Mouse (Mus musculus): ENCODE data around the gene Cybrd1.

Cybrd1 gene

DNA sequence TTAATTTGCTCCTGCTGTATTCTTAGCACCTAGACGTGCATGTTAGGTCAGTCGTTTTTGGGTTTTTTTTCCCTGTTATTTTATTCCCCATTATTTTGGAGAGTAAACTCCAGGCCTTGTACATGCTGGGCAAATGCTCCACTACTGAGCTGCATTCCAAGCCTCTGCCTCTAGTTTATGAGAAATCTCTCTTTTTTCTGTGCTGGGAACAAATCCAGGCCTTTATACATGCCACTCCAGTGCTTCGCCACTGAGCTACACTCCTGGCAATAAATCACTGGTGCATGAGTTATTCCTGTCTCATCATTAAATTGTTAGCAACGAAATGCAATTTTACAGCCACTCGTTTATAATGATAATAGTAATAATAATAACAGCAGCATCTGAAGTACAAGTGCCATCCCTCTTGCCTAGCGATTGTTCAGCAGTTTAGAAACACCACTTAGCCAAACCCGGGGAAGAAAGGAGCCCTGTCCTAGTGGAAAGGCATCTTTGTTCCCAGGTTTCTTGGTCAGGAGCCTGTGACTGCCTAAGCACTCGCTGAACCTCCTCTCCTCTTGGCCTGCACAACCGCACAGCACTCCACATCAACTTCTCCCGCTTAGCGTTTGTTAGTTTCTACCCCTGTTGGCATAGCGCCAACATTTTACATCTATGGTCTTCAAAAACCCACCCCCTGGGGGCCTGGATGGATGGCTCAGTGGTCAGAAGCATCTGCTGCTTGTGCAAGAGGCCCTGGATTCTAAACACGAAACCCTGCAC lies 4.7 kb downstream of the Cybrd1 start:
- no peak for DNase-seq (ENCODE audit: low spot score in 2 of 2)

DNA sequence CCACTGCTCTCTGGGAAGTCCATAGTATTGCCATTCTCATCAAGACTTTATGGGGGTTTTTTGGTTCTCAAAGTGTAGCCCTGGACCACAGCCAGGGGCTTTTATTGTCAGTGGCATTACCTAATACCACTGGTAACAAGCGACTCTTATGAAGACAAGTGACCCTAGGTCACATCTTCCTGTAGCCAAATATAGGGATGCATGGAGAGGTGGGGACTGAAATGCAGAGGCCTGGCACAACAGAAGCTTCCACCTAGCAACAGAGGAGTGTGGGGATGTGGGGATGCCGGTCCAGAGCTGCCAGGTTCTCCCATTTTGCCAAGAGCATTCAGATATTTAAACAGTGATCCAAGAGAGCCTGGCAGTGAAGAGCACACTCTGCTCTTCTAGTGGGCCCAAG lies 5.9 kb downstream of the Cybrd1 start:
- DNase-seq (ENCODE audit: low spot score in 2 of 2), result no peak

DNA sequence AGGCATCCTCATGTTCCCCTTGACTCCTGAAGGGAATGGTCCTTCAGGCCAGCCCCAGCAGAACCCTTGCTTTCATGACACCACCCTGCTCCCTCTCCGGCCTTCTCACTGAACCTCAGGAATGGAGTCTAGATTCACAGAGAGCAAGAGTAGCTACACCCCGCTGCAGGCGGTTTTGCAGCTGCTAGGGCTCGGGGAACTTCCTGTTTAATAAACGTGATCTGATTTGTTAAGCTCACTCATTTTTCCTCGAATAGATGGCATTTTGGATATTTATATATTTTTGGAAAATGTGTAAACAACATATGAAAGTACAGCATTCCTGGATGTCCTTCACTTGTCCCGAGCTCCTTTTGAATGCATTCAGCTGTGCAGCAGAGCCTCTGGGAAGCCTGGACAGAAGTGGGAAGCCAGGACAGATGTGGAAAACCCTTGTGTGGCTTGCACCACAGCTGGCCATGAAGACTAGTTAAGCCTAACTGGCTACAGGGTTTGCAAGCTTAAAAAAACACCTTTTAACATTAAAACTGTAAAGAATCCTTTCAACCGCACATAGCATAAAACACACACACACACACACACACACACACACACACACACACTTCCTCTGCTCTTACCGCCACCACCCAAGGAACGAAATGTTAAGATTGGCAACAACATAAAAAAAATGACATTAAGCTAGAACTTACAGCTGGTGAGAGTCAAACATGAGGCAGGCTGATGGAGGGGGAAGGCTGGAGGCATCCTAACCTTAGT lies 10.2 kb downstream of the Cybrd1 start:
- DNase-seq (ENCODE audit: low spot score in 2 of 2), result no peak

DNA sequence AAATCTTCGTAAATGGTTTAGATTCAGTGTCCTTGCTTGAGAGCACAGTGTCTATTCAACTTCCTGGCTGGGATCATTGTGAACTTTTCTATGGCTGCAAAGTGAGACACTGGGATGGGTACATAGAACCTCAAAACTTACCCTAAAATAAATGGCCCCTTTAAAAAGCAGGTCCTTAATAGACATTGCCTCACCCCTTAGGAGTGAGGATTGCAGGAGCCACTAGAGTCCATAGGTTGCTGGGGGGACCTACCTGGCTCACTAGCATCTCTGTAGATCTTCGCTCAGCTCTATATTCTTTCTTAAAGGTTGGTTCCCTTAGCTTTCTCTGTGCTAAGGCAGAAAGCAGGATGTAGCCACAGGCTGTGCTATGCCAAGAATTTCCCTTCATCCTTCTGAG lies 12.6 kb downstream of the Cybrd1 start:
- DNase-seq (ENCODE audit: low spot score in 2 of 2), result no peak

- DNase-seq (ENCODE audit: low spot score in 2 of 2), result no peak
These were observed 14.3 kb downstream of the Cybrd1 start for GRCm38 (mm10) chr2:71131866-71132496.

- peak in 1 of 2 experiments; percentile 52 for DNase-seq (ENCODE audit: low spot score in 2 of 2)
These were observed 16.4 kb downstream of the Cybrd1 start for GRCm38 (mm10) chr2:71134041-71134505.

- DNase-seq (ENCODE audit: low spot score in 2 of 2), result no peak
These were observed 17.1 kb downstream of the Cybrd1 start for GRCm38 (mm10) chr2:71134836-71135235.

DNA sequence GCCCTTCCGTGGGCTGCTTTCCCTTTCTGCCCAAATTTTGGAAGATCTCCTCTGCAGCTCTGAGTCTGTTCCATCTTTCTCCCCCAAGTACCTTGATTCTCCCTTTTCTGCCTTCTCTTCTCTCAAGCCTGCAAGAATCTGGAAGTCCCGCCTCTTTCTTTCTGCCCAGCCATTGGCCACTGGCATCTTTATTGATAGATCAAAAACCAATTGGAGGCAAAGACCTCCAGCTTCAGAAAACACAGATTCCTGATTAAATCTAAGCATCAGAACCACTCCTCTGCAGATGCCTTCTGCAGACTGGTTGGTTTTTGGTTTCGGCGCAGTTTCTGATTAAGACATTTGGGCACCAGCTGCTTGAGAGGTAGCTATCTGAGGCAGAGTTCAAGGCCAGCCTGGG lies 22.9 kb downstream of the Cybrd1 start:
- no peak for DNase-seq (ENCODE audit: low spot score in 2 of 2)

GRCm38 (mm10) chr2:71142410-71142809 lies 24.7 kb downstream of the Cybrd1 start:
- DNase-seq (ENCODE audit: low spot score in 2 of 2), result no peak

DNA sequence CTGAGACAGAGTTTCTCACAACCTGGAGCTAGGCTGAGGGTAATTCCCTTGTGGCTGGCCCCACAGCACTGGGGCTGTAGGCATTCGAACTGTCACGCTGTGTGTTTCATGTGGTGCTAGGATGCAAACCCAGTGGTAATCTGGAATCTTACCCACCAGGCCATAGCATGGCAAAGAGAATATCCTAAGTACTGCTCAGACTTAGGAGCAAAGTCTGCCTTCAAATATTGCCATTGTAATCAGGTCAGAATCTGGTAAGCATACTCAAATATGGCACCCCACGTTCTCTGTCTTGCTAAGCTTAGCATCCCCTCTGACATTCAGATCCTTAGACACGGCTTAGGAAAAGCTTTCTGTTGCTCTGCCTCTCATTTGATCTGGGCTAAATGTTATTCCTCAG lies 28.1 kb downstream of the Cybrd1 start:
- no peak for DNase-seq (ENCODE audit: low spot score in 2 of 2)

- peak in 1 of 2 experiments; percentile 17 for DNase-seq (ENCODE audit: low spot score in 2 of 2)
These were observed 28.5 kb downstream of the Cybrd1 start for GRCm38 (mm10) chr2:71146266-71146665.

GRCm38 (mm10) chr2:71147816-71148215 lies 30.1 kb downstream of the Cybrd1 start:
- no peak for DNase-seq (ENCODE audit: low spot score in 2 of 2)

DNA sequence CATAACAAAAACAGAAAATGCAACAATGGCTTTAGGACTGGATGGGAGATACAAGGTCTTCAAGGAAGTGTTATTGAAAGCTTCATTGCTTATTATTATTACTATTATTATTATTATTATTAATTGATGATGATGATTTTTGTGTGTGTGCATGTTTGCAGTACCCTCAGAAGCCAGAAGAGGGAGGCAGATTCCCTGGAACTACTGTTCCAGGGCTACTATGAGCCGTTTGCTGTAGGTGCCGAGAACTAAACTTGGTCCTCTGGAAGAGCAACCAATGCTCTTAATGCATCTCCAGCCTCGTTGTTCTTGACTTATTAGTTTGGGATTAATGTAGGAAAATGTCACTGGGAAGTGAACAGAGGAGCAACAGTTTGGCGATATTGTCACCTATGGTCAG lies 34.4 kb downstream of the Cybrd1 start:
- DNase-seq (ENCODE audit: low spot score in 2 of 2), result no peak

DNA sequence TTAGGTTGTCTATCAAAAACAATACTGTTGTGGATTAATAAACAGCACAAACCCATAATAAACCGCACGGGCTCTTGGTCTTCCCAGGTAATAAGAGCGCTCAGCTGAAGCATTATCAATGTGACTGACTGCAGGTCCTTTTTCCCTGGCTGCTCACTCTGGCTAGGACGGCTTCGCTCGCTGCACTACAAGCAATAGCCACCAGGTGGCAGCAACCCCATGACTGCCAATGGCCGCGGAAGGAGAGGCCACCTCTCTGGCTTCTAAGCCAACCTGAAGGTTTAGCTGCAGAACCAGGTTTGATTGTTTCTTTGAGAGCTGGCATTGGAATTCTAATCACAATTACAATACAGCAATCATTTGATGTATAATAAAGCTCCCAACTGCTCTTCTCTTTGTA lies 37.8 kb downstream of the Cybrd1 start:
- peak; percentile 53 to 73 for DNase-seq (ENCODE audit: low spot score in 2 of 2)

DNA sequence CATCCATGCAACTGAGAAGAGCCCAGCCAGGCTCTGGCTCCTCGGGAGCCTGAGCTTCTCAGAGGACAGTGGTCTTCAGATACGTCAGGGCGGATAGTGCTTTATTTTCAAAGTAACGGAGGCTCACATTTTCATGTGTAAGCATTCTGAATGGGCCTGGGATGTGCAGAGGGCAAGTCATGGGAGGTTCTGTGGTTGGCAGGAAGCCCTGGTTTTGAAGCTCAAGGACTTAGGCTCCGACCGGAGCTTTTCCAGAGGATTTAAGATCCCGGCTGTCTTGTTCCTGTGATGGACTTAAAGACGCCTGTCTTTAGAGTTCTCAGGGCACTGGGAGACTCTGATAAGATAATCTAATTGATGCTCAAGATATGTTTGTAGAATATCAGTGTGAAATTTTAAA lies 38.7 kb downstream of the Cybrd1 start:
- no peak for DNase-seq (ENCODE audit: low spot score in 2 of 2)

- DNase-seq (ENCODE audit: low spot score in 2 of 2), result no peak
These were observed 40.2 kb downstream of the Cybrd1 start for GRCm38 (mm10) chr2:71157881-71158280.

- no peak for DNase-seq (ENCODE audit: low spot score in 2 of 2)
These were observed 42.0 kb downstream of the Cybrd1 start for GRCm38 (mm10) chr2:71159576-71160306.

DNA sequence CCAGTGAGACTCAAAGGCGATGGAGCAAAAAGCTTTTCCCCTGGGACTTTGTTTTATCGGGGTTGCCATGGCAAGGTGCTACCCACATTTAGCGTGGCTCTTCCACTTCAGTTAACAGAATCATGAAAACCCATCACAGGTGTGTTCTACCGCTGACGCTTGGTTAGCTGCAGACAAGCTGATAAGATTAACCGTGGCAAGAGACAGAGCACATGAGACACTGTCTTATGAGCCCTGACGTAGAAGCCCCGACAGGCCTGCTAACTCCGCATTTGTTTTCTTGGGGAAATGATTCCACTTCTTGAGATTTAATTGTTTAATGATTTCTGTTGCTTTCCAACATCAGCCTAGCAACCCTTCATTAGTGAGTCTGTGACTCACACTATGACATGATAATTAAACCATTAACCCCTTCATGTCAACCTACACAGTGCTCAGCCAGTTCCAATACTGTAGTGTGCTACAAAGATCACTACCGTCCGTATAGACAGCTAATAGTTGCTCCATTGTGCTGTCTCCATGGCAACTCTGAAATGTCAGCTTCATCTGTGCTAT lies 42.7 kb downstream of the Cybrd1 start:
- DNase-seq (ENCODE audit: low spot score in 2 of 2), result no peak

DNA sequence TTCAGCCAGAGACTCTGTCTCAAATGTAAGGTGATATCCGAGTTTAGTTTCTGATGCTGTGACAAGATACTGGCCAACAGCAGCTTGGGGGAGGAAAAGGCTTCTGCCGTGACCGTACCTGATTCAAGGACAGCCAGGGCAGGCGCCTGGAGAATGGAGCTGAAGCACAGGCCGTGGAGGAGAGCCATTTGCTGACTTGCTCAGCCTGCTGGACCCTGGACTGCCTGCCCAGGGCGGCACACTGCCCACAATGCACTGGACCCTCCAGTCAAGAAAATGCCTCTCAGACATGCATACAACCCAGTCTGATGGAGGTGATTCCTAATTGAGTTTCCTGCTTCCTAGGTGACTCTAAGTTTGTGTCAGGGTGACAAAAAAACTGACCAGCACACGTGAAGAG lies 43.8 kb downstream of the Cybrd1 start:
- DNase-seq (ENCODE audit: low spot score in 2 of 2), result no peak

DNA sequence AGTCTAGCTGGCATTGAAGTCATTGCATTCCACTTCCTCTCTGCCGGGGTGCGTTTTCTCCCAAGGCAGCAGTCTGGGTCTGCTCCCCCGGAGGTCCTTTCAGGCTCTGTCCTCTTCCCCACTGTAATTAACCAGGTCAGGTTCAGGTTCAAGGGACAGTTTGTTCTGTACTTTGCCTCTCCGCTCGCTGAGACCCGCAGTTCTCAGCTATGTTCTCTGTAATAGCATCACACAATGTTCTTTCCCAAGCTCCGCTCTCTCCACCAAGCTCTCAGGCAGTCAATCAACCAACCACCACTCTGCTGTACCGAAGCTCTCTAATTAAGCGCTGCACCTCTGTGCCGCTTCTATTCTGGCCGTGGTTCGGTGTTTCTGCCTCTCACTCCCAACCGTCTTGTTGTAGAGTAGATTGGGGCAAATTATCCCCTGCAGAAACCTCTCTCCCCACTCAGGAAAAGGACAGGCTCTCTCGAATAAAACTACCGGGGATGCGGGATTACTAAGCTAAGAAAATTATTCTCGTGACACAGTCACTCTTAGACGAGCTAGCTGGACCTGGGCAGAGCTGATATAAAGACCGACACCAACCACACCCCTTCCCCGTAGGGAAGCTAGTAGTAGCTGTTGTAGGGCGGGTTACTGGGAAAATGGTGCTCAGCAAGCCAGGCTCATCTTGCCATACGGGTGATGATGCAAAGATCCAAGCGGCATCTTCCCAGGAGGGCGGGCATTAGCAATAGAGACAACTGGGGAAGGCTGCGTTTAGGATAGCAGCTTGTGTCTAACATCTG lies 45.3 kb downstream of the Cybrd1 start:
- DNase-seq (ENCODE audit: low spot score in 2 of 2), result no peak

- no peak for DNase-seq (ENCODE audit: low spot score in 2 of 2)
These were observed 49.5 kb downstream of the Cybrd1 start for GRCm38 (mm10) chr2:71167211-71167610.
